Mouse (Mus musculus) adrenal gland, postnatal 14 days (tissue): ENCODE data around the gene Nudc. TPM values are rescaled to one million over a fixed set of nuclear protein-coding genes. Genes with fewer than 3 reads are reported as not detected.

Experiments used
- DNase-seq: peaks from one replicate; pipeline ENCODE4 v3.0.0; 2021; ENCODE audit warnings: mixed read lengths
- long read RNA-seq, 2 experiments: library from polyadenylated mRNA; stranded (forward); transcript quantifications; one replicate each; pipeline ENCODE4 v2.0.0; 2021
- total RNA-seq: library from RNA; stranded (reverse); gene quantifications from 2 replicates; pipeline ENCODE4 v1.2.3, GENCODE M21; 2021

Gene Nudc
- 159 and 160 TPM in 2 replicates for total RNA-seq
- long read RNA-seq, experiment 1, transcript Nudc-201 (8 exons, 1,316 nt), result major isoform, 404 of 481 reads
- long read RNA-seq, experiment 1, partial matches to known transcripts, result 71 of 481 reads
- long read RNA-seq, experiment 1, other reads (novel, unspliced or antisense), result 6 of 481 reads
- long read RNA-seq, experiment 2, transcript Nudc-201 (8 exons, 1,316 nt), result major isoform, 245 of 332 reads
- long read RNA-seq, experiment 2, partial matches to known transcripts, result 80 of 332 reads
- long read RNA-seq, experiment 2, other reads (novel, unspliced or antisense), result 7 of 332 reads

GRCm38 (mm10) chr4:133545272-133546231 lies at the start of gene Nudc:
Gene Nudc (minus strand): TSS chr4:133545996.
- DNase-seq, result peak; percentile 98

- no peak for DNase-seq
Observed at GRCm38 (mm10) chr4:133595538-133595937, 49.7 kb upstream of the Nudc start.

GRCm38 (mm10) chr4:133592570-133592969 lies 46.8 kb upstream of the Nudc start:
- peak; percentile 83 for DNase-seq

GRCm38 (mm10) chr4:133584059-133584951 lies 38.5 kb upstream of the Nudc start, which contains the start of gene Gpn2:
Gene Gpn2 (plus strand): TSS chr4:133584362.
- DNase-seq, result peak; percentile 92

- no peak for DNase-seq
Observed at GRCm38 (mm10) chr4:133583690-133584058, 37.9 kb upstream of the Nudc start.

- DNase-seq, result no peak
Observed at GRCm38 (mm10) chr4:133577983-133578382, 32.2 kb upstream of the Nudc start.

GRCm38 (mm10) chr4:133574843-133575202 lies 29.0 kb upstream of the Nudc start:
- no peak for DNase-seq

GRCm38 (mm10) chr4:133574070-133574842 lies 28.5 kb upstream of the Nudc start, which contains the start of gene Gpatch3:
Gene Gpatch3 (plus strand): TSS chr4:133574745.
- peak; percentile 95 for DNase-seq

- peak; percentile 73 for DNase-seq
Observed at GRCm38 (mm10) chr4:133570066-133570466, 24.3 kb upstream of the Nudc start.

- no peak for DNase-seq
Observed at GRCm38 (mm10) chr4:133569291-133570065, 23.7 kb upstream of the Nudc start.

- DNase-seq, result no peak
Observed at GRCm38 (mm10) chr4:133567251-133567650, 21.5 kb upstream of the Nudc start.

GRCm38 (mm10) chr4:133563123-133563571 lies 17.4 kb upstream of the Nudc start:
- DNase-seq, result peak; percentile 92

GRCm38 (mm10) chr4:133561622-133562021 lies 15.8 kb upstream of the Nudc start:
- DNase-seq, result no peak

GRCm38 (mm10) chr4:133559846-133560245 lies 14.1 kb upstream of the Nudc start:
- DNase-seq, result no peak

- DNase-seq, result no peak
Observed at GRCm38 (mm10) chr4:133557041-133557717, 11.4 kb upstream of the Nudc start.

GRCm38 (mm10) chr4:133553448-133554330 lies 7.9 kb upstream of the Nudc start:
- peak; percentile 39 for DNase-seq

- DNase-seq, result peak; percentile 85
Observed at GRCm38 (mm10) chr4:133552768-133553447, 7.1 kb upstream of the Nudc start, which contains the start of gene Nr0b2. Gene Nr0b2 (plus strand): TSS chr4:133553376.

GRCm38 (mm10) chr4:133552029-133552428 lies 6.2 kb upstream of the Nudc start:
- no peak for DNase-seq
